Mouse (Mus musculus) heart, embryonic 16.5 days (tissue): ENCODE measurements around the gene Phc1. TPM values are rescaled to one million over a fixed set of nuclear protein-coding genes. Genes with fewer than 3 reads are reported as not detected.
A peak's percentile ranks its signal among the peaks of the same experiment; 100 is the strongest.
"Not testable (repeated sequence)": the region's sequence is repeated elsewhere in the genome, so short reads cannot be mapped to it uniquely, and the experiment has no call there.

Experiments used
- ATAC-seq: fragments of 200-750 bp; cut with Nextera tagmentation; replicated peaks from 2 replicates; pipeline ENCODE4 v1.8.0; 2017; ENCODE audit warnings: moderate number of reproducible peaks; ENCODE audit not compliant: insufficient read depth, low FRiP score; ENCODE audit errors: extremely low read depth
- H3K27ac ChIP-seq: fragments of 300-500 bp; sonication (generic); 2 replicates; pipeline ENCODE4 v1.5.1; 2014; ENCODE audit warnings: mild to moderate bottlenecking, low read length, control low read depth, moderate library complexity
- H3K27me3 ChIP-seq: fragments of 300-500 bp; sonication (generic); 2 replicates; pipeline ENCODE4 v1.6.1; 2014; ENCODE audit warnings: low read length, mixed read lengths; ENCODE audit not compliant: control insufficient read depth, insufficient read depth
- H3K36me3 ChIP-seq: fragments of 300-500 bp; sonication (generic); 2 replicates; pipeline ENCODE4 v1.6.1; 2014; ENCODE audit not compliant: control insufficient read depth, insufficient read depth
- H3K4me1 ChIP-seq: fragments of 300-500 bp; sonication (generic); 2 replicates; pipeline ENCODE4 v1.6.1; 2014; ENCODE audit warnings: low read length, mixed read lengths; ENCODE audit not compliant: control insufficient read depth, insufficient read depth
- H3K4me2 ChIP-seq: fragments of 300-500 bp; sonication (generic); 2 replicates; pipeline ENCODE4 v1.6.1; 2014; ENCODE audit warnings: low read depth, mild to moderate bottlenecking, control low read depth, low read length
- H3K4me3 ChIP-seq: fragments of 300-500 bp; sonication (generic); 2 replicates; pipeline ENCODE4 v1.5.1; 2014; ENCODE audit warnings: mild to moderate bottlenecking, control low read depth, low read length
- H3K9ac ChIP-seq: fragments of 300-500 bp; sonication (generic); 2 replicates; pipeline ENCODE4 v1.6.1; 2014; ENCODE audit warnings: low read length, control low read depth
- H3K9me3 ChIP-seq: fragments of 300-500 bp; sonication (generic); replicated peaks from 2 replicates; pipeline ENCODE4 v1.6.1; 2016; ENCODE audit warnings: low read length; ENCODE audit not compliant: control insufficient read depth
- WGBS: fragments of 180-500 bp; shearing (Covaris S2); extraction: QIAGEN DNeasy Blood & Tissue Kit; methylation state at CpG from one replicate; pipeline ENCODE4 v1.1.7; 2014; 5-methylcytosine and 5-hydroxymethylcytosine counted together
- polyA plus RNA-seq: library from polyadenylated mRNA; unstranded; fragments of >200 nt; fragmentation: Nextera tagmentation; extraction: Ambion mirVana; gene quantifications from 2 replicates; pipeline ENCODE4 v1.2.1, GENCODE M21; 2015

The Phc1 gene
- polyA plus RNA-seq, 1 experiment from 2014 or later = 7.2 TPM

DNA sequence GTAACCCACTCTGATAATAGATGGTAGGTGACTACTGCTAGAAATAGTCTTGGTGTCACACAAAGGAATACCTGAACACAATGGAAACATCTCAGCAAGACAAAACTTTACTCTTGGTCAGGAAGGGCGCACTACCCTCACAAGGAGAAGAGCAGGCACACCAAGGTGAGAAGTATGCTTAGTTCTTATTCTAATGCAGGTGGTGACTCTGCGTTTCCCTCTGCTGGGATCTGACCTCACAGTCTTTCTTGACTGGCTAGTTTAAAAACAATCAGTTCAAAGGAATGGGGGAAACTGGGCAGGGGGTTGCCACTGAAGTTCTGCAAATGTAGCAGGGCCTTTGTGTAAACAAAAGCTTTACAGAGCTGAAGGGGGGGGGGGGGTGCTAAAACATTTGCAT, 25.9 kb upstream of the Phc1 start:
- H3K9ac ChIP-seq = no peak overlapping the region
- H3K36me3 ChIP-seq = no peaks in the 10 kb centered on the region
- H3K4me3 ChIP-seq = no peak overlapping the region
- H3K9me3 ChIP-seq = no peaks in the 10 kb centered on the region
- no peak overlapping the region for H3K27ac ChIP-seq
- 39% methylated on average over 2 of the region's 2 CpGs for WGBS
- no peak for ATAC-seq
- no peaks in the 10 kb centered on the region for H3K27me3 ChIP-seq
- no peak overlapping the region for H3K4me2 ChIP-seq
- no peaks in the 10 kb centered on the region for H3K4me1 ChIP-seq

DNA sequence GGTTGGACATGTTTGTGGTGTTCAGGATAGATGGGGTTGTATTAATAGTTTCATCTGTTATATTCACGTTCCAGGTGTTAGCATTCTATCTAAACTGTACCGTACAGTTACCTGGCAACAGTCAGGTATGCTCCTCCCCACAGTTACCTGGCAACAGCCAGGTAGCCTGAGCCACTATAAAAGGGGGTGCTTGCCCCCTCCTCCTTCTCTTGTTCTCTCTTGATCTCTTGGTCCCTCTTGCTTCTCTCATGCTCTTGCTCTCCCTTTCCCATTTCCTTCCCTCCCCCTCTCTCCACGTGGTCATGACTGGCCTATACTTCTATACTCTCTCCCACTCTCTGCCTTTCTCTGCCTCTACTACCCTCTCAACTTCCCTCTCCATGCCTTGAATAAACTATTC, 25.3 kb upstream of the Phc1 start:
- WGBS = 53% methylated on average over 3 of the region's 3 CpGs
- Histone ChIP-seq H3K36me3 (no peaks in the 10 kb centered on the region), H3K27ac (no peak overlapping the region), H3K4me3 (no peak overlapping the region), H3K9ac (no peak overlapping the region), H3K4me1 (no peaks in the 10 kb centered on the region), H3K9me3 (no peaks in the 10 kb centered on the region), H3K4me2 (no peak overlapping the region), H3K27me3 (no peaks in the 10 kb centered on the region)
- no peak for ATAC-seq

DNA sequence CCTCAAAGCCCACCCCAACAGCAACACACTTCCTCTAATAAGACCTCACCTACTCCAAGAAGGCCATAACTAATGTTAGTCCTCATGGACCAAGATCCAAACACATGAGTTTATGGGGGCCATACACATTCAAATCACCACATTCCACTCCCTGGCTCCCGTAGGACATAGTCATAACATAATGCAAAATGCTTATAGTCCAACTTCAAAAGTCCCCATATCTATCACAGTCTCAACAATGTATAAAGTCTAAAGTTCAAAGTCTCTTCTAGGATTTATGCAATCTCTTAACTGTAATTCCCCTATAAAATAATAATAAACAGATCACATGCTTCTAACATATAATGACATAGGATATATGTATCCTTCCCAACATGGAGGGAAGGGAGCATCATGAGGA, 16.7 kb upstream of the Phc1 start:
- Histone ChIP-seq H3K4me3 (no peak overlapping the region), H3K36me3 (no peaks in the 10 kb centered on the region), H3K27me3 (no peaks in the 10 kb centered on the region), H3K27ac (no peak overlapping the region), H3K4me2 (no peak overlapping the region), H3K9me3 (no peaks in the 10 kb centered on the region), H3K4me1 (no peaks in the 10 kb centered on the region), H3K9ac (no peak overlapping the region)
- 90% methylated on average over 1 of the region's 1 CpGs for WGBS
- no peak for ATAC-seq

DNA sequence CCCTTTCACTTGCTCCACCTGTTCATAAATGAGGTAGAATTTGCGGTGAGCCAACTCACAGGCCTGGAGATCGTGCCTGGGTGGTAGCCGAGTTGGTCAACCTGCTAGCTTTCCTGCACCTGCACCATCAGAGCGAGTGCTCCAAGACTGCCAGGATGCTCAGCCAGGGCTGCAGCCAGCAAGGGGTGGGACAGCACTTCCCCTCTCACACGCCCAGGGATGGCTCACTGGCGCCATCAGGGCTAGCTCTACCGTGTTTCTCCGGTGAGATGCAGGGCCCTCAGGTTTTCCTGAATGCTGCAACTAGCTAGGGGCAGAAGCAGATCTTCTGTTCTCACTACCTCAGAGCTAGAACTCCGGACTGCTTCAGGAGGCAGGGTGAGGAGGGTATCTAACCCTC, 15.5 kb upstream of the Phc1 start:
- Histone ChIP-seq H3K27me3 (no peaks in the 10 kb centered on the region), H3K9me3 (no peaks in the 10 kb centered on the region), H3K4me2 (no peak overlapping the region), H3K4me1 (no peaks in the 10 kb centered on the region), H3K36me3 (no peaks in the 10 kb centered on the region), H3K27ac (no peak overlapping the region), H3K9ac (no peak overlapping the region), H3K4me3 (no peak overlapping the region)
- WGBS = 54% methylated on average over 9 of the region's 9 CpGs
- no peak for ATAC-seq

DNA sequence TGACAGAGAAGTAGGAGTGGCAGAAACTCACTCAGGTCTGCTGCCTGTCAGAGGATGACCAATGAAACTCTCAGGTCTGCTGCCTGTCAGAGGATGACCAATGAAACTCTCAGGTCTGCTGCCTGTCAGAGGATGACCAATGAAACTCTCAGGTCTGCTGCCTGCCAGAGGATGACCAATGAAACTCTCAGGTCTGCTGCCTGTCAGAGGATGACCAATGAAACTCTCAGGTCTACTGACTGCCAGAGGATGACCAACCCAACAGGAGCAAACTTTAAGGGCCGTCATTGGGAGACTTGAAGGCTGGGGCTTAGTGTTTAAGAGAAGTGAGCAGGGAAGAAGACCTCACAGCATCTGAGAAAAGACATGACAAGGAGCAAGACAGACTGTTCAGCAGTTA, 7.0 kb upstream of the Phc1 start:
- peaks cover 18% of the 10 kb centered on the region for H3K4me1 ChIP-seq
- WGBS = 56% methylated on average over 1 of the region's 1 CpGs
- H3K9me3 ChIP-seq, H3K9ac ChIP-seq, H3K4me2 ChIP-seq, H3K36me3 ChIP-seq, H3K4me3 ChIP-seq, H3K27me3 ChIP-seq, ATAC-seq, H3K27ac ChIP-seq: not testable (repeated sequence)

DNA sequence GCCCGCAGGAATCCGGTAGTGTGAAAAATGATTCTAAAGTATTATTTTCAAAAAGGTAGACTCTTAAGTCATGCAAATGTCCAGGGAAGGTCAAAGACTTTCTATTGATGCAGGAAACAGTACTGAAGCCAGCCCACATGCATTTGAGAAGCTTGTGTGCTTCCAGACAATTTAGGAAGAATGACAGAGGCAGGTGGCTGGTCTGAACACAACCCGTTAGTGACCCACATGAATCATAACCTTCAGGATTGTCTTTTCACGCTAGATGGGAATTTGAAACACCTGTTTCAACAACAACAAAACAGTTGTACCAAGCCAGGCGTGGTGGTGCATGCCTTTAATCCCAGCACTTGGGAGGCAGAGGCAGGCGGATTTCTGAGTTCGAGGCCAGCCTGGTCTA, 6.0 kb upstream of the Phc1 start:
- 80% methylated on average over 6 of the region's 7 CpGs for WGBS
- Histone ChIP-seq H3K9me3 (no peaks in the 10 kb centered on the region), H3K9ac (no peak overlapping the region), H3K27ac (no peak overlapping the region), H3K36me3 (no peaks in the 10 kb centered on the region), H3K4me3 (no peak overlapping the region), H3K27me3 (no peaks in the 10 kb centered on the region), H3K4me2 (no peak overlapping the region), H3K4me1 (peaks cover 18% of the 10 kb centered on the region)
- ATAC-seq = no peak

DNA sequence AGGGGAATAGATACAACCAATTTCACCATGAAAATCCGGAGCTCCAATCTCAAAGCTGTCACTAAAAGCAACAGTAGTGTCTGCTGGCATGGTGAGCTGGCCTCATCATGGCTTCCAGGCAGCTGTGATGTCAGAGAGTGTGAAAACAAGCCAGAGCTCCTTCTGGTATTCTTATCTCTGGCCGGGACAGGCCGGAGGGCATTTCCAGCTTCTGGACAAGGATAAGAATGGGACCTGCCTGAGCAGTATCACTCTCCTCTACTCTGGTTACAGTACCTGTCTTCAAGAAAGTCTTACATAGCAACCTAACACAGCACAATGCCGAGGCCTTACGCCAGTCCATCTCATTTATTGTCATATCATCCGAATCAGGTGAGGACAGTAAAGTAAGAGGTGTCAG, 5.4 kb upstream of the Phc1 start:
- no peaks in the 10 kb centered on the region for H3K27me3 ChIP-seq
- no peak overlapping the region for H3K9ac ChIP-seq
- no peaks in the 10 kb centered on the region for H3K9me3 ChIP-seq
- H3K4me3 ChIP-seq = no peak overlapping the region
- peaks cover 22% of the 10 kb centered on the region for H3K4me1 ChIP-seq
- no peaks in the 10 kb centered on the region for H3K36me3 ChIP-seq
- WGBS = 33% methylated on average over 6 of the region's 6 CpGs
- peak overlapping the region; percentile 24; the same call in 1 of the 2 replicates for H3K27ac ChIP-seq
- peak; percentile 61 for ATAC-seq
- H3K4me2 ChIP-seq = no peak overlapping the region

DNA sequence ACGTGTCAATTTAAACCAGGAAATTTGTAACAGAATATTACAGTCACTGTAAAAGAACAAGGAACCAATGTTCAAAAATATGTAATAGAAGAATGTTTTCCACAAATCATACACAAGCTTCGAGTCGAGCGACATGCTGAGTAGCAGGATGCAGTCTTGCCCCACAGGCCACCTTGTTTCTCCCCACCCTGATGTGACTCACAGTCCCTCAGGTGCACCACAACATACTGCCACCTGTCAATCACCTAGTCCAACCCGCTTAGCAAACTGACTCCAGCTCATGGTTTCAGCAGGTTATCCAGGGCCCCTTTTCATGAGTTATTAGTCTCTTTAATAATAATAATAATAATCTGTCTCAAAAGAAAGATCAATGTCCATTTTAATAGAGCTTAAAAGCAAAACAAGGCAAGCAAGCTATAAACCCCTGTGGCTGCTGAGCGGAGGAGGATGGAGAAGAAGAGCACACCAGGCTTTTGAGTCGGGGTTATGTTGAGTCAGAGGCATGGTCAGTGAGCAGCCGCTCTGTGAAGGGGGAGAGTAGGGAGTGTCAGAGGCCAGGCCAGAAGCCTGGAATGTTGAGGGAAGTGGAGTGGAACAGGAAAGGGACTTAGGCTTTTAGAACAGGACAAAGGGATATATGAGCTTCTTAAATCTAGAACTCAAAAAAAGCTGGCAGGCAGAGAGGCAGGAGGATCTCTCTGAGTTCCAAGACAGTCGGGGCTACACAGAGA, 4.2 kb upstream of the Phc1 start:
- H3K27me3 ChIP-seq = no peaks in the 10 kb centered on the region
- H3K4me1 ChIP-seq = peaks cover 25% of the 10 kb centered on the region
- no peak overlapping the region for H3K9ac ChIP-seq
- H3K9me3 ChIP-seq = no peaks in the 10 kb centered on the region
- no peak overlapping the region for H3K4me3 ChIP-seq
- no peaks in the 10 kb centered on the region for H3K36me3 ChIP-seq
- H3K4me2 ChIP-seq = no peak overlapping the region
- 55% methylated on average over 9 of the region's 9 CpGs for WGBS
- H3K27ac ChIP-seq = no peak overlapping the region
- ATAC-seq = no peak

DNA sequence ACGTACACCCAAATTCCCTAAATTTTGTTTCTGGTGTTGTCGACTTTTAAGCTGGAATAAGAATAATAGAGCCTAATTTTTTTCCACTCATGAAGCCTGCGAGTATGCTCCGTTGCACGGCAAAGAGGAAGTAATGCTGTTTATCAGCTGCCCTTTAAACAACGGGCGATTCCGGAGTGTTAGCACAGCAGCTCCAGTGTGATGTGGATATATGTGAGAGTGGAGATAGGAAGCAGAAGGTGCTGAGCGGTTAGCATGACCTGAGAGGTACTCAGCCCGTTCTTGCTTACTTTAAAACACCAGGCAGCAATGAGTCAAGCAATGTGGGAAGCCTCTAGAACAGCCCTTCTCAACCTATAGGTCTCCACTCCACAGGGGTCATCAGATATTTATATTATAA, 3.4 kb upstream of the Phc1 start:
- no peak overlapping the region for H3K4me3 ChIP-seq
- H3K36me3 ChIP-seq = no peaks in the 10 kb centered on the region
- WGBS = 17% methylated on average over 10 of the region's 10 CpGs
- H3K9ac ChIP-seq = no peak overlapping the region
- ATAC-seq = no peak
- H3K27ac ChIP-seq = no peak overlapping the region
- no peaks in the 10 kb centered on the region for H3K9me3 ChIP-seq
- H3K4me2 ChIP-seq = peak overlapping the region; percentile 13
- H3K4me1 ChIP-seq = peaks cover 26% of the 10 kb centered on the region
- H3K27me3 ChIP-seq = no peaks in the 10 kb centered on the region
